Mouse (Mus musculus): ENCODE data around the gene Gm20517. TPM values are rescaled to one million over a fixed set of nuclear protein-coding genes. Genes with fewer than 3 reads are reported as not detected.
"Not testable (repeated sequence)": the region's sequence is repeated elsewhere in the genome, so short reads cannot be mapped to it uniquely, and the experiment has no call there.

Gm20517 gene
- polyA plus RNA-seq, 1 experiment from 2014 or later = 2.5 TPM

- ATAC-seq (ENCODE audit: low FRiP score) = no peak
- Histone ChIP-seq H3K4me3 (replicated peaks) (peak within 1 kb of the TSS; percentile 88), H3K27me3 (replicated peaks) (no peaks in the 10 kb centered on the region), H3K9me3 (replicated peaks) (no peaks in the 10 kb centered on the region), H3K4me2 (peak within 1 kb of the TSS; percentile 87), H3K9ac (replicated peaks) (peak within 1 kb of the TSS; percentile 78), H3K4me1 (peaks cover 46% of the 10 kb centered on the region), H3K27ac (replicated peaks) (peak within 1 kb of the TSS; percentile 97), H3K36me3 (0 out of 2 replicates have a peak, but pooled peaks cover 4% of the 10 kb centered on the region)
- 0% methylated on average over 3 of the region's 3 CpGs for WGBS
Measured at GRCm38 (mm10) chr17:47630678-47631065, 19.3 kb downstream of the Gm20517 start, which contains the start of gene Usp49. TSS of gene Usp49 (plus strand) at chr17:47630690.

DNA sequence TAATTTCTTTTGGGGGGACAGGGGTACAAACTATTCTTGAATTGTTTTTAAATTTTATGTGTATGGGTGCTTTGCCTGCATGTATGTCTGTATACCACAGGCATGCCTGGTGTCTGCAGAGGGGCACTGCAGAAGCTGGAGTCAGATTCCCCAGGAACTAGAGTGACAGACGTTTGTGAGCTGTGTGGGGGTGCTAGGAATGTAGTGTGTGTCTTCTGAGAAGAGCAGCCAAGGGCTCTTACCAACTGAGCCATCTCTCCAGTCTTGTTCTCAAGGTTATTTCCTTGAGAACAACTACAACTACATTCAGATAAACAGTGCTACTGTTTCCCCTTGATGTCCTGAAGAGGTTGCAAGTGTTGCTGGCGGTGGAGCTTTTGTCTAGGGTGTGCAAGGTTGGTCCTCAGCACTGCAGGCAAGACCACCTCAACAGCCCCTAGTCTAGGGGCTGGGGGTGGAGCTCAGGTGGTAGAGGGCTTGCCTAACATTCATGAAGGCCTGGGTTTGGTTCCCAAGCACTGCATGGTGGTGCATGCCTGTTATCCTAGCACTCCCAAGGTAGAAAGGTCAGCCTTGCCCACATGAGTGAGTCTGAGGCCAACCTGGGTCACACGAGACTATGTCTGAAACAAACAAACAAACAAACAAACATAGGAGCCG lies 20.9 kb downstream of the Gm20517 start:
- H3K36me3 ChIP-seq = no peaks in the 10 kb centered on the region
- WGBS = 83% methylated on average over 4 of the region's 4 CpGs
- H3K4me2 ChIP-seq = peak overlapping the region; percentile 19; the same call in 1 of the 2 replicates
- ATAC-seq (ENCODE audit: low FRiP score) = no peak
- no peak overlapping the region for H3K27ac ChIP-seq (replicated peaks)
- peaks cover 46% of the 10 kb centered on the region for H3K4me1 ChIP-seq
- no peaks in the 10 kb centered on the region for H3K27me3 ChIP-seq (replicated peaks)
- H3K9ac ChIP-seq (replicated peaks) = no peak overlapping the region
- no peaks in the 10 kb centered on the region for H3K9me3 ChIP-seq (replicated peaks)
- no peak overlapping the region for H3K4me3 ChIP-seq (replicated peaks)

DNA sequence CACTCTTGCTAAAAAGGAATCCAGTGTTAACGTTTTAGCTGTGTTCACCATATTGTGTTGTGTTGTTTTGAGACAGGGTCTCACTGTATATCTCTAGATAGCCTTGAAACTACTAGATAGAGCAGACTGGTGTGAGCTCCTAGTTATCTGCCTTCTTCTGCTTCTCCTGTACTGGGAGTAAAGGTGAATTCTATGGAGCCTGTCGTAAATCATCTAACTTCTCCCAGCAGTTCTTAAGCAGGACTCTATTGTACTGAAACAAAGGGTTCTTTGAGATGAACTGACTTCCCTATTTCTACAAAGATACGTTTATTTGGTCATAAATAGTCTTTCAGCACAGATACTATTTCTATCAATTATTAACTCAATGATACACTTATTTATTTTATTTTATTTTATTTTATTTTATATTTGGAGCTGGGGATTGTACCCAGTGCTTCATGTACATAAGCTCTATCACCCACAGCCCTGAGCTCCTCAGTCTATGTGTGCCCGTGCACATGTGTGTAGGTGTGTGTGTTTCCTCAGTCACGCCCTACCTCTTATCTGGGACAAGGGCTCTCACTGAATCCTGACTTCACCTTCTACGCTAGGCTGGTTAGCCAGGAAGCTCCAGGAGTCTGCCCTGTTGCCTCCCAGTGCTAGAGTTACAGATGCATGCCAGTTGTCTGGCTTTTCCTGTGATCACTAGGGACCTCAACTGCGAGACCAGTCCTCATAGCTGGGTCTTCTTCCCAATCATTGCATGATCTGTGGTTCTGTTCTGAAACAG lies 22.8 kb downstream of the Gm20517 start:
- WGBS = 72% methylated on average over 7 of the region's 7 CpGs
- H3K9me3 ChIP-seq (replicated peaks) = no peaks in the 10 kb centered on the region
- no peaks in the 10 kb centered on the region for H3K36me3 ChIP-seq
- H3K4me1 ChIP-seq = peaks cover 38% of the 10 kb centered on the region
- H3K27ac ChIP-seq (replicated peaks) = no peak overlapping the region
- ATAC-seq (ENCODE audit: low FRiP score) = no peak
- H3K4me3 ChIP-seq (replicated peaks) = no peak overlapping the region
- no peak overlapping the region for H3K4me2 ChIP-seq
- no peaks in the 10 kb centered on the region for H3K27me3 ChIP-seq (replicated peaks)
- no peak overlapping the region for H3K9ac ChIP-seq (replicated peaks)

DNA sequence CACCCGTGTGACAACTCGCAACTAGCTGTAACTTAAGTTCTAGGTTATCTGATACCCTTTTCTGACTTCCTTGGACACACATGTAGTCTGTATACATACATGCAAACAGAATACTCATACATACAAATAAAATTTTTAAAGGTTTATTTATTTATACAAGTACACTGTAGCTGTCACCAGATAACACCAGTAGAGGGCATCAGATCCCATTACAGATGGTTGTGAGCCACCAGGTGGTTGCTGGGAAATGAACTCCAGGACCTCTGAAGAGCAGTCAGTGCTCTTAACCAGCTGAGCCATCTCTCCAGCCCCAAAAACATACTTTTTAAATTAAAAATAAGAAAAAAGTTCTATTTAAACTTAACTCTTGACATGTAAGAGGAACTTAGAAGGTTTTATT lies 31.6 kb downstream of the Gm20517 start:
- no peak for ATAC-seq (ENCODE audit: low FRiP score)

GRCm38 (mm10) chr17:47646683-47647082 lies 35.3 kb downstream of the Gm20517 start:
- peaks cover 7% of the 10 kb centered on the region; the same call in 1 of the 2 replicates for H3K36me3 ChIP-seq
- no peaks in the 10 kb centered on the region for H3K27me3 ChIP-seq (replicated peaks)
- no peak overlapping the region for H3K9ac ChIP-seq (replicated peaks)
- H3K4me2 ChIP-seq = no peak overlapping the region
- no peak overlapping the region for H3K4me3 ChIP-seq (replicated peaks)
- no peaks in the 10 kb centered on the region for H3K9me3 ChIP-seq (replicated peaks)
- H3K27ac ChIP-seq (replicated peaks) = no peak overlapping the region
- peaks cover 11% of the 10 kb centered on the region; the same call in 1 of the 2 replicates for H3K4me1 ChIP-seq
- WGBS = 73% methylated on average over 1 of the region's 1 CpGs
- ATAC-seq (ENCODE audit: low FRiP score) = no peak

More for the DNA sequence above, 31.6 kb downstream of the Gm20517 start:
- H3K27me3 ChIP-seq (replicated peaks) = no peaks in the 10 kb centered on the region
- 89% methylated on average over 2 of the region's 2 CpGs for WGBS
- no peaks in the 10 kb centered on the region for H3K9me3 ChIP-seq (replicated peaks)
- H3K4me1 ChIP-seq = peaks cover 9% of the 10 kb centered on the region
- H3K36me3 ChIP-seq = no peaks in the 10 kb centered on the region
- H3K4me3 ChIP-seq (replicated peaks) = no peak overlapping the region
- no peak overlapping the region for H3K4me2 ChIP-seq
- no peak overlapping the region for H3K27ac ChIP-seq (replicated peaks)
- H3K9ac ChIP-seq (replicated peaks) = no peak overlapping the region

- H3K4me3 ChIP-seq (replicated peaks) = no peak overlapping the region
- no peak for ATAC-seq (ENCODE audit: low FRiP score)
- WGBS = 28% methylated on average over 4 of the region's 4 CpGs
- H3K36me3 ChIP-seq = peaks cover 10% of the 10 kb centered on the region; the same call in 1 of the 2 replicates
- H3K27ac ChIP-seq (replicated peaks) = peak overlapping the region; percentile 13; the same call in 1 of the 2 replicates
- H3K27me3 ChIP-seq (replicated peaks) = no peaks in the 10 kb centered on the region
- H3K4me1 ChIP-seq = peaks cover 11% of the 10 kb centered on the region; the same call in 1 of the 2 replicates
- no peak overlapping the region for H3K9ac ChIP-seq (replicated peaks)
- no peaks in the 10 kb centered on the region for H3K9me3 ChIP-seq (replicated peaks)
- H3K4me2 ChIP-seq = no peak overlapping the region
Measured at GRCm38 (mm10) chr17:47648966-47649365, 37.6 kb downstream of the Gm20517 start.

DNA sequence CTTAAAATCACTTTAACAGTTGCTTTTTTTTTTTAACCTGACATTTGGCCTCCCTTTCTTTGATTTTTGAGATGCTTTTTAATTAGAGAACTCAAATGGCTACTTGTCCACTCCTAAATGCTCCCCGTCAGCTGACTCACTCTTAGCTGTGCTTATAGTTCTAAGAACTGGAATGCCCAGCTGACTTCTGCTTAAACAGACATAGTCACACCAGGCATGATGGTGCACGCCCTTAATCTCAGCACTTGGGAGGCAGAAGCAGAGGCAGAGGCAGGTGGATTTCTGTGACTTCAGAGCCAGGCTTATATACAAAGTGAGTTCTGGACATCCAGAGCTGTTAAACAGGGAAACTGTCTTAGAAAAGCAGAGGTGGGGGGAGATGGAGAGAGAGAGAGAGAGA lies 40.6 kb downstream of the Gm20517 start:
- no peak overlapping the region for H3K4me2 ChIP-seq
- H3K9me3 ChIP-seq (replicated peaks) = no peaks in the 10 kb centered on the region
- no peak for ATAC-seq (ENCODE audit: low FRiP score)
- WGBS = 73% methylated on average over 2 of the region's 2 CpGs
- H3K27ac ChIP-seq (replicated peaks) = no peak overlapping the region
- H3K4me1 ChIP-seq = 0 out of 2 replicates have a peak, but pooled peaks cover 6% of the 10 kb centered on the region
- H3K9ac ChIP-seq (replicated peaks) = no peak overlapping the region
- H3K36me3 ChIP-seq = peaks cover 10% of the 10 kb centered on the region; the same call in 1 of the 2 replicates
- no peaks in the 10 kb centered on the region for H3K27me3 ChIP-seq (replicated peaks)
- H3K4me3 ChIP-seq (replicated peaks) = no peak overlapping the region

DNA sequence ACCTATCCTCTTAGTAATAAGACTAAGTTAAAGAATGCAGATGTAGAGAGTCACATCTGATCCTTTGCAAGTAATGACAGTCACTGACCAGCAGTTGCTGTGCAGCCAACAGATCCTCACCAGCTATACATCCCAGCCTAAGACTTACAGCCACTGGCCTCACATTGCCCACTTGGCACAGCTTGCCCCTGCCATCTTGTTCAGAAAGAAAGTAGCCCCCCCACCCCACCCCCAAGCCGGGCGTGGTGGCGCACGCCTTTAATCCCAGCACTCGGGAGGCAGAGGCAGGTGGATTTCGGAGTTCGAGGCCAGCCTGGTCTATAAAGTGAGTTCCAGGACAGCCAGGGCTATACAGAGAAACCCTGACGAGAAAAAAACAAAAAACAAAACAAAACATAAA lies 43.0 kb downstream of the Gm20517 start:
- WGBS = 95% methylated on average over 8 of the region's 8 CpGs
- not testable (repeated sequence) for ATAC-seq (ENCODE audit: low FRiP score); H3K4me2 ChIP-seq; H3K4me3 ChIP-seq (replicated peaks); H3K27ac ChIP-seq (replicated peaks); H3K9ac ChIP-seq (replicated peaks); H3K4me1 ChIP-seq; H3K9me3 ChIP-seq (replicated peaks); H3K27me3 ChIP-seq (replicated peaks)
- H3K36me3 ChIP-seq = peaks cover 10% of the 10 kb centered on the region; the same call in 1 of the 2 replicates

DNA sequence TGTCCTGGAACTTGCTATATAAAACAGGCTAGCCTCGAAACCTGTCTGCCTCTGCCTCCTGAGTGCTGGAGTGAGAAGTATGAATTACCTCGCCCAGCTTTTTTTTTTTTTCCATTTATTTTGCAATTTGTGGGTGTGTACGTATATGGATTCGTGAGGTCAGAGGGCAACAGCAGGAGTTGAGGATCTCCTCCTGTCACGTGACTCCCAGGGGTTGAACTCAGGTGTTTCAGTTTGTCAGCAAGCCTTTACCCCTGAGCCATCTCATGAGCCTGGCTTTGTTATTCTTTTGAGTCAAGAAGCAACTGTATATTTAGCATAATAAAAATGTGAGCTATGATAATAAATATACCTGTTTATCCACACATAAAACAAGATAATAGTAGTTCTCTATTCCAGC lies 44.3 kb downstream of the Gm20517 start:
- no peak overlapping the region for H3K4me3 ChIP-seq (replicated peaks)
- H3K4me2 ChIP-seq = no peak overlapping the region
- H3K9me3 ChIP-seq (replicated peaks) = no peaks in the 10 kb centered on the region
- peaks cover 6% of the 10 kb centered on the region; the same call in 1 of the 2 replicates for H3K36me3 ChIP-seq
- no peaks in the 10 kb centered on the region for H3K27me3 ChIP-seq (replicated peaks)
- H3K27ac ChIP-seq (replicated peaks) = no peak overlapping the region
- H3K9ac ChIP-seq (replicated peaks) = no peak overlapping the region
- no peak for ATAC-seq (ENCODE audit: low FRiP score)
- WGBS = 85% methylated on average over 5 of the region's 5 CpGs
- H3K4me1 ChIP-seq = no peaks in the 10 kb centered on the region

GRCm38 (mm10) chr17:47657901-47658300 lies 46.5 kb downstream of the Gm20517 start:
- ATAC-seq (ENCODE audit: low FRiP score) = no peak

GRCm38 (mm10) chr17:47658741-47659243 lies 47.4 kb downstream of the Gm20517 start:
- Histone ChIP-seq H3K36me3 (0 out of 2 replicates have a peak, but pooled peaks cover under 1% of the 10 kb centered on the region), H3K9me3 (replicated peaks) (no peaks in the 10 kb centered on the region), H3K9ac (replicated peaks) (no peak overlapping the region), H3K4me3 (replicated peaks) (no peak overlapping the region), H3K4me2 (no peak overlapping the region), H3K27me3 (replicated peaks) (no peaks in the 10 kb centered on the region), H3K27ac (replicated peaks) (no peak overlapping the region), H3K4me1 (peaks cover 5% of the 10 kb centered on the region; the same call in 1 of the 2 replicates)
- ATAC-seq (ENCODE audit: low FRiP score) = no peak
- WGBS = 87% methylated on average over 3 of the region's 3 CpGs

More at GRCm38 (mm10) chr17:47657901-47658300, 46.5 kb downstream of the Gm20517 start:
- no peaks in the 10 kb centered on the region for H3K27me3 ChIP-seq (replicated peaks)
- H3K4me3 ChIP-seq (replicated peaks) = no peak overlapping the region
- no peak overlapping the region for H3K27ac ChIP-seq (replicated peaks)
- no peaks in the 10 kb centered on the region for H3K9me3 ChIP-seq (replicated peaks)
- H3K4me2 ChIP-seq = no peak overlapping the region
- H3K9ac ChIP-seq (replicated peaks) = no peak overlapping the region
- 0 out of 2 replicates have a peak, but pooled peaks cover 3% of the 10 kb centered on the region for H3K36me3 ChIP-seq
- no peaks in the 10 kb centered on the region for H3K4me1 ChIP-seq
- WGBS = 84% methylated on average over 4 of the region's 4 CpGs

Data from neural tube, embryonic 15.5 days (tissue).